14 mouse cellular contexts compared by ENCODE assay signal in the genomic region with DNA sequence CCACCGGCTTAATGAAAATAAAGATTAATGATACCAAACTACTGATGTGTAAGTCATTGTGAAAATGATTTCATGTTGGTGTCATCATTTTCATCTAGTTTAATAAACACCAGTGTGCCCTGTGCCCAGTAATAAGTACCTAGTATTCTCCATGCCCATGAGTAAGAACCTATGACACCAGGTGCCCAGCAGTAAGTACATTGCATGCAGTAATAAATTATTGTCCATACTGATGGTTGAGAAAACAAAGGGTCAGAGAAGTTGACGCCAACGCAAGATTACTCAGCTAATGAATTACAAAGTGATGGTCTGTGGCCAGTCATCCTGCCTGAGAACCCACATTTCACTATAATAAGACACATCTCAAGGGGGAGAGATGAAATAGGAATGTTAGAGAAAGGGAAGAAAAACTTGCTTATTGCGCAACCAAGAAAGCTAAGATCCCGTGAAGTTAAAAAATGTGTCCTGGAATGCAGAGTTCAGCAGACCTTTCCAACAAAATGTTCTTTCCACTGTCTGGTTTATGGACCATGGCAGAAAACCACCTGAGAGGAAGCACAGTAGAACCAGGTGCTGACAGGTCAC.
"Had no signal": no experiment of that assay in that cellular context is flagged by ENCODE, and none has a peak within 500 bp of the region (broad histone marks: within the 10 kb centered on the region; RNA-seq: fewer than 3 reads in every experiment).

No protein-coding gene starts in this region.

- H3K9me3 ChIP-seq: limb, embryonic 12.5 days; liver, embryonic 13.5 days; lung, embryonic 15.5 days; midbrain, embryonic 13.5 days; neural tube, embryonic 15.5 days had no signal

- ATAC-seq: inflammation-experienced regulatory T-cells, adult 6 months; intestine, postnatal 0 days; liver, postnatal 0 days; midbrain, embryonic 13.5 days had no signal

- H3K27me3 ChIP-seq: liver, embryonic 13.5 days; lung, embryonic 15.5 days; neural tube, embryonic 15.5 days had no signal

- H3K4me3 ChIP-seq: layer of hippocampus, adult 2 months; limb, embryonic 12.5 days; liver, embryonic 13.5 days; lung, embryonic 15.5 days; midbrain, embryonic 13.5 days; neural tube, embryonic 15.5 days had no signal

- H3K9ac ChIP-seq: limb, embryonic 12.5 days; liver, embryonic 13.5 days; liver, postnatal 0 days; lung, embryonic 15.5 days; midbrain, embryonic 13.5 days; neural tube, embryonic 15.5 days had no signal

- DNase-seq: liver; liver, embryonic 13.5 days; liver, postnatal 0 days; lung, postnatal 14 days; right cerebral cortex, adult 18-20 months; right cerebral cortex, postnatal 25 days had no signal

- H3K36me3 ChIP-seq: limb, embryonic 12.5 days; liver, embryonic 13.5 days; lung, embryonic 15.5 days; midbrain, embryonic 13.5 days; neural tube, embryonic 15.5 days had no signal

- H3K27ac ChIP-seq: layer of hippocampus, adult 2 months; limb, embryonic 12.5 days; liver, embryonic 13.5 days; lung, embryonic 15.5 days; midbrain, embryonic 13.5 days; neural tube, embryonic 15.5 days; stomach, postnatal 0 days had no signal

- H3K4me2 ChIP-seq: limb, embryonic 12.5 days; liver, embryonic 13.5 days; lung, embryonic 15.5 days; midbrain, embryonic 13.5 days; neural tube, embryonic 15.5 days had no signal

- H3K4me1 ChIP-seq: liver, embryonic 13.5 days; lung, embryonic 15.5 days had no signal
